Mouse (Mus musculus) brain, embryonic 14.5 days (tissue): ENCODE measurements around the gene Fibcd1.

ENCODE experiments used
- CTCF ChIP-seq: fragments of 200-500 bp; IDR thresholded peaks from 2 replicates; pipeline ENCODE4 v1.5.1; 2012; ENCODE audit warnings: inconsistent platforms, mild to moderate bottlenecking, moderate library complexity, borderline replicate concordance; ENCODE audit not compliant: insufficient read depth, insufficient read length; ENCODE audit errors: extremely low read depth
- POLR2A ChIP-seq: fragments of 200-500 bp; IDR thresholded peaks from 2 replicates; pipeline ENCODE4 v1.6.1; 2012; ENCODE audit warnings: mild to moderate bottlenecking, inconsistent platforms, borderline replicate concordance; ENCODE audit not compliant: poor library complexity, insufficient read depth, insufficient read length, severe bottlenecking; ENCODE audit errors: extremely low read depth

- TF ChIP-seq CTCF = no peak
- TF ChIP-seq POLR2A = no peak
These were observed 9.7 kb downstream of the Fibcd1 start for GRCm38 (mm10) chr2:31836091-31836490.
